Mouse (Mus musculus) large intestine, adult 2 months (tissue): ENCODE results near the gene F12. TPM values are rescaled to one million over a fixed set of nuclear protein-coding genes. Genes with fewer than 3 reads are reported as not detected.

Experiments
- DNase-seq: peaks from one replicate; pipeline ENCODE4 v3.0.0-alpha.2; 2012; ENCODE audit warnings: low read depth, low spot score
- WGBS: fragments of 180-500 bp; shearing (Covaris S2); methylation state at CpG from one replicate; pipeline ENCODE4 v1.1.7; 2018; 5-methylcytosine and 5-hydroxymethylcytosine counted together
- polyA plus RNA-seq: library from polyadenylated mRNA; depleted of rRNA; stranded (reverse); fragments of >200 nt; gene quantifications from 2 replicates; pipeline ENCODE4 v1.2.3, GENCODE M21; 2012; rRNA removed

The F12 gene
- polyA plus RNA-seq: 0.06 and 0.60 TPM in 2 replicates

DNA sequence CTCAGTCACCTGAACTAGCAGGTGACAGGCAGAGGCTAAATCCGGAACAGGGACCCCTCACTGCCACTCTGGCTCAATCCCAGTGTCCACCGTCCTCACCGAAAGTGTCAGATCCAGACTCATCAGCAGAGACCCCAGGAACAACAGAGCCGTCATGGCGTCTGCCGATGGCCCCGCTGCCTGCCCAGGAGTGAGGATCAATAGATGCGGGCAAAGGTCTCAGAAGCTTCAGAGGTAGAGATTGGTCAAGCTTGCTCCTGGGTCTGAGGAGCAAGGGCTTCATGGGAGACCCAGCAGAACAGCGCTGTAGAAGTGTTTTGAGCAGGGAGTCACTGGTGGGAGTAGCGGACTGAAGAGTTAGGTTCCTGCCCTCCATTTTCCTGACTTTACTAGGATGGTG lies at the start of gene F12:
TSS of gene F12 (minus strand) at position 181 of the 400 bp plus-strand sequence.
- DNase-seq: no peak
- 94% methylated on average over 10 of the region's 10 CpGs for WGBS

DNA sequence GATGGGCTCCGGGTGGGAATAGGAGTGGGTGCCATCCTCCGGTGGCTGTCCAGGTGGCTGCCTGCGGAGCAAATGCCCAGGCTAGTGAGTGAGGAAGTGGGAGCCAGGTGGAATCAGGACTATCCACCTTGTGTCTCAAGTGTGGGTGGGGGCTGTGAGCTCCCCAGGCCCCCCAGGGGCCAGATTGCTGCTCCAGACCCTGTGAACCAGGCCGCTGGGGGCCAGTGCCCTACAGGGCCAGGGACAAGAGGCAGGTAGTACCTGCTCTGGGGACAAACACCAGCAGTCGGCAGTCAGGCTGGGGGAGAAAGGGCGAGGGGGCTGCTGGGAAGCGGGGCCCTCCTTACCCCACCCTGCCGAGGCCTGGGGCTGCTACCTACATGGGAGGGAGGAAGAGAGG lies 49.7 kb upstream of the F12 start:
- DNase-seq: no peak
- WGBS: 82% methylated on average over 8 of the region's 8 CpGs

DNA sequence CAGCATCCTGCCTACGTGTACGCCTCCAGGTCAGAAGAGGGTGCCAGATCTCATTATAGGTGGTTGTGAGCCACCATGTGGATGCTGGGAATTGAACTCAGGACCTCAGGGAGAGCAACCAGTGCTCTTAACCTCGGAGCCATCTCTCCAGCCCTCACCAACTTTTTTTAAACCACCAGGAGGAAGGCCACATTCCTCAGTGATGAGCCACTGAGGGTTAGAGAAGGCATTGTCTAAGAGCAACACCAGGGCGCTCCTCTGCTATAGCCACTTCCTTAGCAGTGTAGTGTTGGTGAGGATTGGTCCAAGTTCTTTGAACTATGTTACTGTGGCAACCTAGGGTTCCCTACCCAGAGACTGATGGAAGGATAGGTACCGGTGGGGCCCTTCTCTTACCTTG lies 49.2 kb upstream of the F12 start:
- WGBS: 82% methylated on average over 5 of the region's 5 CpGs
- DNase-seq: no peak

DNA sequence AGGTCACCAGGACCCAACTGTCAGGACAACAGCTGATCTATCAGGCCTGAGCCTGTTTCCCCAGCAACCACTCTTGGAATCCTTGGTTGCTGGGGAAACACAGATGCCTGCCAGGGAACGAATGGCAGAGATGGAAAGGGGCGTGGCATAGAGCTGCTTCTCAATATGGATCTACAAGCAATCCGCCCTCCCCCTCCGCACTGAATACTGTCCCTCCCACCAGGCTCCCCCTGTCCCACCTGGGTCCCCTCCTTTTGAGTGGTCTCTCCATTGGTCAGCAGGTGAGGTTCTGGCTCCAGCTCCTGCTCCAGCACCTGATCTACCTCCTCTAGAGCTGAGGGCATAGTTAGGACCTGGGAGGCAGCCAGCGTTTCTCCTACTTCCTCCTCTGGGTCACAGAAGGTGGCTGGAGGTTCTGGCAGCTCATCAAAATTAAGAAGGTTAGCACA lies 48.1 kb upstream of the F12 start:
- WGBS: 31% methylated on average over 5 of the region's 5 CpGs
- no peak for DNase-seq

DNA sequence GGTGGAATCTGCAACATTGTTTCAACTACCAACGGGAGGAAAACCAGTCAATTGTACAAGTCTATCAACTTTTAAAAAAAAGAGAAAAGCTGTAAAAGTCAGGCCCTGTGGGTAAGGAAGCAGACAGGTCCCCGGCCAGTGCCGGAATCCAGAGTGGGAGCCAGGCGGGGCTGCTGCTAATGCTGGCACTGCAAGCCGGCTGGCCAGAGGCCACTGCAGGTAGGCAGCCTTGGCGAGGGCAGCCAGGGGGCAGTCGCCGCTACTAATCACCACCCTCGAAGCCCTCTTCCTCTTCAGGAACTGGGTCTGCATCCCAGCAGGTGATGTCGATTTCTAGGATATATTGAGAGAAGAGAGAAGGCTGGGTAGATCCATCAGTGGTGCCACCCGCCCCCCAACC lies 47.4 kb upstream of the F12 start:
- 50% methylated on average over 11 of the region's 11 CpGs for WGBS
- DNase-seq: no peak

DNA sequence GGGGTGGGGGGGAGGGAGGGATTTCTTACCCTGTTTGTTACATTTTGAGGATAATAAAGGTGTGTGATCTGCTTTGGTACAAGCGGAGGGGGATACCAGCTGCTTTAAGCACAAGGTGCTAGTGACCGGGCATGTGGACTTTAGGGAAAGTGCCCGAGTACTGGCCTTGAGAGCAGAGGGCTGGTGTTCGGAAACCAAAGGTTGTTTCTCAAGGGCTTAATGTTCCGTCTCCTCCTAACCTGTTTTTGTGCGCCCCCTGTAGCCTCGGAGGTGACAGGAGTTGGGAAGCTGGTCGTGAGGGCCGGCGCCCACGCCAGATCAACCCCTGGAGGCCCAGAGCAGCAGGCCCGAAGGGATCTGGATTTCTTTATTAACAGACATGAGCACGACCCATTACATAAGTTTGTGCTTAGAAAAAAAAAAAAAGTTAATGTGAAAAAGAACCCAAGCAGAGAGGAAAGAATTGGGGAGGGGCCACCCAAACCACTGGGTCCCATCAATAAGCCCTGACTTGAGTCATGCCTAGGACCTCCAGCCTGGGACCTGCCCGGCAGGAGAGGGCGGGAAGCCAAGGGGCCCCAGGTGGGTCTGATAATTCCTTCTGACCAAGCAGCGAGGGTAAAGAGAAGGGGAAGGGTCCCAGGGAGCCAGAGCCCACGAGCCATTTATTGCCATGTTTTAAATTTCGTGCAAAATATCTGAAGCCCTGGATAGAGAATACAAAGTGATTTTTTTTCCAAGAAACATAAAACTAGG lies 46.7 kb upstream of the F12 start:
- no peak for DNase-seq
- 40% methylated on average over 18 of the region's 18 CpGs for WGBS

DNA sequence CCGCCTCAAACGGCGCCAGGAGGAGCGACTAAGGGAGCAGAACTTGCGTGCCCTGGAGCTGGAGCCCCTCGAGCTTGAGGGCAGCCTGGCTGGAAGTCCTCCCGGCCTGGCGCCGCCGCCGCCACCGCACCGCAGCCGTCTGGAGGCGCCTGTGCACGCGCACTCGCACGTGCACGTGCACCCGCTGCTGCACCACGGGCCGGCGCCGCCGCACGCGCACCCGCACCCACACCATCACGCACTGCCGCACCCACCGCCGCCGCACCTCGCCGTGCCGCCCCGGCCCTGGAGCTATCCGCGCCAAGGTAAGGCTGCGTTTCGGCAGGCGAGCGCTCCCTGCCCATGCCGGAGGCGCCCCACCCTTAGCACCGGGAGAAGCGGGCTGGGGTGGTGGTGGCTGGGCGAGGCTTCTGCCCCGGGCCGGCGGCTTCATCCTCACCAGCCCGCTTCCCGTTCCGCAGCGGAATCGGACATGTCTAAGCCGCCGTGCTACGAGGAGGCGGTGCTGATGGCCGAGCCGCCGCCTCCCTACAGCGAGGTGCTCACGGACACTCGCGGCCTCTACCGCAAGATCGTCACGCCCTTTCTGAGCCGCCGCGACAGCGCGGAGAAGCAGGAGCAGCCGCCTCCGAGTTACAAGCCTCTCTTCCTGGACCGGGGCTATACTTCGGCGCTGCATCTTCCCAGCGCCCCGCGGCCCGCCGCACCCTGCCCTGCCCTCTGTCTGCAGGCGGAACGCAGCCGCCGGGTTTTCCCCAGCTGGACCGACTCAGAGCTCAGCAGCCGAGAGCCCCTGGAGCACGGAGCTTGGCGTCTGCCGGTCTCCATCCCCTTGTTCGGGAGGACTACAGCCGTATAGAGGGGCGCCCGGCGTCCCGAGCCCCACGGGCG lies 45.8 kb upstream of the F12 start:
- no peak for DNase-seq
- under 1% methylated on average over 103 of the region's 103 CpGs for WGBS

DNA sequence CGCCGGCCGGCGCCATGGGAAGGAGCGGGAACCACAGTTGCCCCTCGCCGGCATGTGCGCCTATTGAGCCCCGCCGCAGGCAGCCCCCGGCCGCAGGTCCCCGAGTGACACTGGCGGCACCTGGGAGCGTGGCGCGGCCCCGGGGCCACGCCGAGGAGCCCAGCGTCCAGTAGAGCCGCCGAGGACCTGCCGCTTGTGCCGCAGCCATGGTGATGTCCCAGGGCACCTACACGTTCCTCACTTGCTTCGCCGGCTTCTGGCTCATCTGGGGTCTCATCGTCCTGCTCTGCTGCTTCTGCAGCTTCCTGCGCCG lies 45.2 kb upstream of the F12 start:
- no peak for DNase-seq
- WGBS: under 1% methylated on average over 31 of the region's 31 CpGs

DNA sequence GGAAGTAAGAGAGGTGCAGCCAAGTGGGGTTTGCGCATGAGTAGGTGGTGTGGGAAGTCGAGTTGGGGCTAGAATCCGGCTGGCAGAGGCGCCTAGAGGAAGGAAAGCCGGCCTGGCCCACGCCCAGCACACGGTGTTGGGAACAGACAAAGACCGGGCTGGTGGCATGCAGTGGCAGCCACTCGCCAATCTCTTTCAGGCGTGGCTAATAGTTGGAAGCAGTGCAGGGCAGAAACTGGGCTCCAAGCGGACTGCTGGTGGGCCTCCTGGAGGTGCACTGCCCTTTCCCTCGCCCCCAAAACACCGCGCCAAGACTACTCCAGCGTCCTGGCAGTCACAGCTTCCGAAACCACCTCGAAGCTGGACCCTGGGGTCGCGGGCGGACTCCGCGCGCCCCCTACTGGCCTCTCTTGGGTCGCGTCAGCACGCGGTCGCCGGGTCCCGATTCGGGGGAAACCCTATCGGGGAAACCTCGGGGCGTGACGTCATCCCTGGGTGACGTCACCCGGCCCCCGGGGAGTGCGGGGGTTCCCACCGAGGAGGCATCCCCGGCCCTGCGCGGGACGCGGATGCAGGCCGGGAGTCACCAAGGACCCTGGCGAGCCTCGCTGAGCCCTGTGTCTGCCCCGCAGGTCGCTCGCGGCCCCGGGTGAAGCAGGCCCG lies 44.7 kb upstream of the F12 start:
- under 1% methylated on average over 54 of the region's 54 CpGs for WGBS

DNA sequence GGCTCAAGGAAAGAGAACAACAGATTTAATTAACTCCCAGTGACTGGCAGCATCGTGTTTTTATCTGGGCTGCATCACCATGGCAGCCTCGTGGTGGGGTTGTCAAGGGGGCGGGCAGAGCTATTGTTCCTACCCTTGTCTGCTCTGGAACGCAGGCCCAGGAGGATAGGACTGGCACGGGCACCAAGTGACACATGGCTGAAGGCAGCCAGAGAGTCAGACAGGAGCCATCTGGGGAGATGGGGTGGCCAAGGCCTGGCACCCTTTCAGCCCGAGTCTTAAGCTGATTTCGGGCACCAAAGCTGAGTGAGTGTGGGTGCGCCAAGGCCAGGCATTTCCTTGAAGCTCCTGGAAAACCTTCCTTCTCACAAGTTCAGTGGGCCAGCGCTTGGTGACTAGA lies 43.8 kb upstream of the F12 start:
- no peak for DNase-seq
- 72% methylated on average over 9 of the region's 9 CpGs for WGBS

More for the DNA sequence above, 44.7 kb upstream of the F12 start:
- DNase-seq: no peak

DNA sequence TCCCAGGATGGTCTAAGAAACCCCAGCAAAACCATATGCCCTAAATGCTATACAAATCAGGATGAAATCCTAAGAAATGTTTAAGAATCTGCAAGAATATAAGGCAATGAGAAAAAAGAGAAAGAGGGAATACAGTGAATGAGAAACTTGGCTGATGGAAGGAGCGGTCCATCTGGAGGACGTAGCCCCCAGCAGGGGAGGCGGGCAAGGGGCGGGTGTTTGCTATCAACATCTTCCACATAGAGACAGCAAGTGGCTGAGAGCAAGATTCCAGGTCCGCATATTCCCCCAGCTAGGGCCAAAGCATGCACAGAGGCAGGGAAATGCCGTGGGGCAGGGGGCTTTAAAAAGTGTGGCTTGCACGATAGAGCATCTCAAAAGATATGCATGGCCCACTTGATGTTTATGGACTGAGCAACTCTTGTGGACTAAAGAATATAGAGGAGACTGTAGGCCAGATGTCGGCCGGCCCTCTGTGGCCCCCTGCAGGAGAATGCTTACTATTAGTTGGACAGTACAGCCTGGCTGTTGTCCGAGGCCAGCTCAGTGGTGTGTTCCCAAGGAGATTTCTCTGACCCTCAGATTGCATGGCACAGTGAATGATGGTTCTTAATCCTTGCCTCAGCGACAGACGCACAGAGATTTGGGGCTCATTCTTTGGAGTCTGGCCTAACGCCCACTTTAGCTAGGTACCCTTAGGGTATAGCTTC lies 42.4 kb upstream of the F12 start:
- no peak for DNase-seq
- WGBS: 43% methylated on average over 13 of the region's 13 CpGs

DNA sequence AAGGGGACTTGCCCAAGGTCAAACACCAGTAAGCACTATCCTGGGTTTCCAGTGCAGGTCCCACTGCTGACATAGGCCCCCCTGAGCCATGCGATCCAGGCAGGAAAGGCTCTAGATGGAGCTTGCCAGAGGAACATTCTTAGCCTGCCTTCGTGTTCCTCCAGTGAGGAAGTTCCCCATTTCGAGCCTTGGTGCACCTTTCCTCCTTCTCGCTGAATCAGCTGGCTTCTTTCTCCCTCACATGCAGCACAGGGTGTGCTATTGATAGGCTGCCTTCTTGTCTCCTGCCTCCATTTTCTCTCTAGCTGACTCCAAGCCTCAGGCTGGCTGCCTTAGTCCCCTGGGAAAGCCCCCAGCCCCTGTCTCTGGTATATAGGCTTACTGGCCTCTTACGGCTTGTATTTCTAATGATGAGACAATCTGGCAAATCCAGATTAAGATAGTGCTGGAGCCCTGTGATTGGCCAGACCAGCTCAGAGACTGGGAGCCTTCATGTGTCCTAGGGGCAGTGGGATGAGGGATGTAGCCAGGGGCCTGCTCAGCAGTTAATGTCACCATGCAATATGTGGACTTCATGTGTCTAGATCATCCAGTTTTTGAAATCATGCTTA lies 39.3 kb upstream of the F12 start:
- WGBS: 61% methylated on average over 5 of the region's 5 CpGs
- no peak for DNase-seq

DNA sequence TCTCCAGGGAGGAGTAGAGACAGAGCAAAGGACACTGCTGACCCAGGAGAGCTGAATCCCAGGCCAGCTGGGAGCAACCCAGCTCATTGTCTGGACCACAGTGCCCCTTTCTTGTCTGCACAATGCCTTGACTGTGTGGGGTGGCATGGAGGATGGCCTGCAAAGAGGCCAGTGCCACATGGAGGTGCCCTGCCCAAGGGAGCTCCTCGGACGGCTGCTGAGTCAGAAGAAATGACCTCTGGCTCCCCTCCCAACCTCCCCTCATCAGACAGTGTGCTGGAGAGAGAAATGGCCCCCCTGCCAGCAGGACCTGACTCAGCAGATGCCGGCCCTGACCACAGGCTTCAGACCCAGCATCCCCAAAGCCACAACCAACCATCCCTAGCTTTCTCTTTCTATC lies 38.6 kb upstream of the F12 start:
- WGBS: 26% methylated on average over 3 of the region's 3 CpGs
- no peak for DNase-seq

DNA sequence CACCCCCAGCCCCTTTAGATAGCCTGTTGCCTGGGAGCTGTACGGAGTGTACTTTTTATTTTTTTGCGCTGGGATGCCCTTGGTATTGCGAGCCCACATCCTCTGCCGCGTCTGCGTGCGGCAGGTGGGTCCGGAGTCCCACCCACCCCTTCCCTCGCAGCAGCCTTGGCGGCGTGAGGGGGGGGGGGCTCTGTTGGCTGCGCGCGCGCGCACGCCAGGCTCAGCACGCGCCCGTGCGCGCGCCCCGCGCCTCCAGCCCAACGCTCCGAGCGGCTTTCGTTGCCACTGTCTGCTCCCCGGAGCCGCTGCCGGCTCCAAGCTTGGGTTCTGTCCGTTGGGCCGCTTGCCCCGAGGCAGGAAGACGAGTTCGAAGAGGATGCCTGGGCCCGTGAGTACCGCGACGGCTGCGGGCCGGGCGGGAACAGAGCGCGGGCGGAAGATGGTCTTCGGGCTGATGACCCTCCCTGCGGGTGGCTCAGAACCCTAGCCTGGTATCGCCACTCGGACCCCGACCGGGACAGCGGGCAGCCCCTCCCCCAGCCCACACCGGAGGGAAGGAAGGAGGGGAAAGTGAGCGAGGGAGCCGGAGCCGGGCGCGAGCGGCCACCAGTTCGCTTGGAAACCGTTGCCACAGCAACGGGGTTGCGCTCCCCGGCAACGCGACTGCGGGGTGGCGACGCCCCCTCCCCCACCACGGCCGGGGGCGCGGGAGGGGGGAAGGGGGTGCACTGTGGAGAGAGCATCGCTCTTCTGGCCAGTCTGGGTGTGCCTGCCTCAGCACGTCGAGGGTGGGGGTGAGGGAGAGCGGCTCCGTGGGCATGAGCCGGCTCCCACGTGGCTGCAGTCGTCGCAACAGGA lies 37.7 kb upstream of the F12 start, which contains the start of gene Prr7:
TSS of gene Prr7 (plus strand) at position 241 of the 858 bp plus-strand sequence.
- no peak for DNase-seq
- 1% methylated on average over 80 of the region's 84 CpGs for WGBS

DNA sequence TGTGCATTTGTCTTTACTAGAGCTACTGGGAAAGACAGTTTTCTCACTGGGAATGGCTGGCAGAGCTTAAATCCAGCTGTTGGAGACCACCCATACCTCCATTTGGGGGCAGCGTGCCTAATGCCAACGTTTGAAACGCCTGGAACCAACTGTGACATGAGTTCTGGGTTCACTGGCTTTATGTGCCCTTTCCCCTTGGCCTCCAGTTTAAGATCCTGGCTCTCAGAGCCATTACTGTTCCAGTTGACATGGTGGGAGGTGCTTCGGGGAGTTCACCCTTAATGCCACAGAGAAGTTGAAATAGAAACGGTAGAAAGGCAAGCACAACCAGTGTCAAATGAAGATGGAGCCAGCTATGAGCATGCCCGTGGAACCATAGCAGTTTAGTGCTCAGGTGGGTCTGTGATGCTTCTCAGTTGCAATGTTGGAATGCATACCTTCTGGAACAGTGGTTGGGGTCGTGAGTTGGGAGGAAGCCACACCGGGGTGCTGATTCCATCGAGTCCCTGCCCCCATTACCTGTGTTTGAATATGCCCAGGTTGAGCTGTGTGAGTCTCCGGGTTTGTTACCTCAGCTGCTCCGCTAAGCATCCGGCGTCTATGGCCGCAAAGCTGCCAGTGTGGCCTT lies 36.9 kb upstream of the F12 start:
- 23% methylated on average over 14 of the region's 14 CpGs for WGBS
- DNase-seq: no peak

DNA sequence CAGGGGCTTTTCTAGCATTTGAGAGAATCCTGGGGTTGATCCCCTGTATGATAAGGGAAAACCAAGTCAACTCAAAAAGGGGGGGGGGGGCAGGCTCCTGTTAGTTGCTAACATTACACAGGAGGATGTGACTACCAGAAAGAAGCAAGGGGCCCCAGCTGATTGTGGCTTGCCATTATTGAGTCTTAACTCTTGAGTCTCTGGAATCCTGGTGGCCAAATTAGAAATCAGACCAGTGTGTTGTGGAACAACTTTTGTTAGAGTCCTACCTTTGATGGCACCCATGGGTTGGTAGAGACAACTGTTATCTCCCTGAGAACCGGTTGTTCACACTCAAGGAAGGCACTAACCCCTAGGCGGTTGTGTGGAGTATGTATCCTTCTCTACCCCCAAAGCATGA lies 36.4 kb upstream of the F12 start:
- WGBS: 72% methylated on average over 2 of the region's 2 CpGs

DNA sequence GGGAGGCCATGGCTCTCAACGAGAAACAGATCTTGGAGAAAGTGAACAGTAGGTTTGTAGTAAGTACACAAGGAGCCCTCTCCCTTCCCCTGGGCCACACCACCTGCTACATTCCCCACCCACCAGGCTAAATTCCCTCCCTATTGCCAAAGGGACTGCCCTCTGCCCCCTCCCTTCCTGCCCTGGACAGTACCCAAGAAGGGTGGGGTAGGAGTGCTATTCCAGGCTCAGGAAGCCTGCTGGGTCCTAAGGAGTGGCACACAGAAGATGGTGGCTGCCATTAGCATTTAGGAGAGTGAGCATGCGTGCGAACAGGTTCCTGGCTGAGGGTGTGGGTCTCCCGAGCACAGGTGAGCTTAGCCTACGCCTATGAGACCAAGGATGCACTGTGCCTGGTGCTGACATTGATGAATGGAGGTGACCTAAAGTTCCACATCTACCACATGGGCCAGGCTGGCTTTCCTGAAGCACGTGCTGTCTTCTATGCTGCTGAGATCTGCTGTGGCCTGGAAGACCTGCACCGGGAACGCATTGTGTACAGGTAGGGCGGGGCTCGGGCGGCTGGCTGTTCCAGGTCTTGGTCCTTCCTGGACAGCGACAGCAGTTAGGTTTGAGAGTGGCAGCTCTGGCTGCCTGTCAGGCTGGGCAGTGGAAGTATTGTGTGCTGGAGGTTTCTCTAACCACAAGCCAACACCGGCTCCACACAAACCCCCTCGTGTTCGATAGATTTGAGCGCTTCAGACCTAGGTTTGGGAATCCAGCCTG lies 25.4 kb upstream of the F12 start:
- WGBS: 41% methylated on average over 16 of the region's 16 CpGs
- DNase-seq: no peak

More for the DNA sequence above, 36.4 kb upstream of the F12 start:
- DNase-seq: no peak
